Mouse (Mus musculus): ENCODE data around the gene Gdap1l1.
"Not testable (repeated sequence)": the region's sequence is repeated elsewhere in the genome, so short reads cannot be mapped to it uniquely, and the experiment has no call there.

The Gdap1l1 gene
- long read RNA-seq, experiment 1, partial matches to known transcripts: 1 of 8 reads
- long read RNA-seq, experiment 1, other reads (novel, unspliced or antisense): 0 of 8 reads
- long read RNA-seq, experiment 2, partial matches to known transcripts: 7 of 12 reads
- long read RNA-seq, experiment 2, other reads (novel, unspliced or antisense): 0 of 12 reads

DNA sequence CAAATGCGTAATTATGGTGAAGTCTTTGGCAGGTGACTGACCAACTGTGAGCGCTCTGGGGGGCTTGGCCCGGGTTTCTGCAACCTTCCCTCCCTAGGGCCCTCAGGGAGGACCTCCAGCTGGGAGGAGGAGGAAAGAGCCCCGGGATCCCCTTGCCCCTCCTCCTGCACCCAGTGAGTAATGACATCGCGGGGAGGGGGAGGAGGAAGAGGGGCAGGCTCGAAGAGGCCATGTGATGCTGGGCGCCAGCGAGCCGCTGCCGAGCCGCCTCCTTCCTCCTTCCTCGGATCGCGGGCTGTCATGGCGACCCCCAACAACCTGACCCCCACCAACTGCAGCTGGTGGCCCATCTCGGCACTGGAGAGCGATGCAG lies at the start of gene Gdap1l1:
Gene Gdap1l1 (plus strand): TSS at position 231 of the 373 bp plus-strand sequence.
- intact Hi-C loops (cut with DNase I): no loop called here

DNA sequence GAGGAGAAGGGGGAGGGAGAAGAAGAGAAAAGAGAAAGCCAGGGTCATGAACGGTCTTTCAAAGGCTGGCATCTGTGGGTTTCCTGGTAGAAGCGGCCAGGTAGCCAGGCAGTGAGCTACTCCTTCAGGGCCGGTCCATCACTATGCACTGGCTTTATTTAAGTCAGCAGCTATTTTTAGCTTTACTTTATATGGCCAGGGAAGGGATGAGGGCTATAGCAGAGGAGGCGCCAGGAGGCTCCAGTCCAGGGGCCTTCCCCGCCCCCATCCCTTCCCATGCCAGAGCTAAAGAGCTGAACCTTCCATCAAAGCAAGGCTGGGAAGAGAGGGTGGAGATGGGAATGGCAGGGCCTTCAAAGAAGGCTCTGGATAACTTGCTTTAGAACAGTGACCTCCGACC lies 45.8 kb upstream of the Gdap1l1 start:
- intact Hi-C loops (cut with DNase I): no loop called here

DNA sequence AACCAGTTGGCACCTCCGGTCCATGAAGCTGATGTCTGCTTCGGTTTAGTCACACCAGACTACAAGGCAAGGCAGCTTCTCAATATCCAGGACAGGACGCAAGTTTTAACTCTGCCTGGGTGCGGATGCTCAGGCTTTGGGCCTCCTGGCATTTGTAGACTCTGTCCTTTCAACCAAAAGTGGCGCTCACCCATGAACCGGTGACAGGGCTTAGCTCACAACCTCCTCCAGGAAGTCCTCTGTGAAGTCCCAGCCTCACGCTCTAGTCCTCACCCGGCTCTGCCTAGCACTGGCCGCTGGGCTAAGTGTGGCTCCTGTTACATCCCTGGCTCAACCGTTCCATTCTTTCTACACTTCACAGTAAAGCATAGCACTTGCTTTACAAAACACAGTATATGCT lies 45.0 kb upstream of the Gdap1l1 start:
- intact Hi-C loops (cut with DNase I): no loop called here

DNA sequence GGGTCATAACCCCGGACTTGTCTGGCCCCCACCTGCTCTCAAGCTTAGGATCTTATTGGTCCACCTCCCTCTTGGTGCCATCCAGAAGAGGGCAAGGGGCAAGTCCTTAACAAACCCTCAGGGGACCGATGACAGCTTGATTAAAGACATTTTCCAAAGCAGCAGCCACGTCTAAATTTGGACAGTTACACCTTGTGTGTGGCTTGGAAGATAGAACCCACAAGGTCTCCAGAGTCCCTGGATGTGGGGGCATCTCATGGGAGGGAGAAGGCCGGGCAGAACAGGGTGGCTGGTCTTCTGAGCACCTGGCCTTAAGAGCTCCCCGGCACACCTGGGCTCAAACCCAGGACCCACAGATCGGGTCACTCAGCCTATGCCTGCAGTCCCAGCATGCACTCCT lies 44.3 kb upstream of the Gdap1l1 start:
- intact Hi-C loops (cut with DNase I): no loop called here

DNA sequence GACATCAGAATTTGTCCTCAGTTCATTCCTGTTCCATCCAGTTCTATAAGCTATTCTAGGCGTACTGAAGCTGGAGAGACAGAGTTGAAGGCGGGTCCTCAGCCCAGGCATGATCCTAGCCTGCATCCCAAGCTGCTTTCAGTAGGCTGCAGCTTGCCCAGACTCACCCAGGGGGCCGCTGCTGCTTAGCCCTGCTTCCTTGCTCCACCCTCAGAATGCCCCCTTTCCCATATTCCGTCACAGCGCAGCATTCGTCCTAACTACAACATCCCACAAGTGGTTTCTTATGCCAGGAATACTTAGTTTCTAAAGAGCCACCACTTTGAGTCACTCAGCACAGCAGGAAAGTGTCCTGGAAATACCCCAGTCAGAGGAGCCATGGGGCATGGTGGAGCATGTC lies 43.3 kb upstream of the Gdap1l1 start:
- intact Hi-C loops (cut with DNase I): no loop called here

DNA sequence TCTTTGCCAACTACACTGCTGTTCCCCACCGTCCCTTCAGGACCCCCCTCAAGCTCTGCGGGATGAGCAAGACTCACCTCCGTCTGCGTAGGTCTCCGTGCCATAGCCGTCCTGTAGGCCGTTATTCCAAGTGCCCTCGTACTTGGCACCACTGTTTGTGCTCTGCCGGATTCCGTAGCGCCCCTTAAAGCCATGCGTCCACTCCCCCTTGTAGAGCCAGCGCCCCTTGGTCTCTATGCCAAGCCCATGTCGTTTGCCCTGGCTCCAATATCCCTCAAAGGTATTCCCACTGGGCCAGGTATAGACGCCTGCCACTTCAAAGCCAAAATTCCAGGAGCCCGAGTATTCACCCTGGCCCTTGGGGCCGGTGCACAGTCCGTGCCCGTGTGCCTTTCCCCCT lies 41.2 kb upstream of the Gdap1l1 start:
- intact Hi-C loops (cut with DNase I): no loop called here

DNA sequence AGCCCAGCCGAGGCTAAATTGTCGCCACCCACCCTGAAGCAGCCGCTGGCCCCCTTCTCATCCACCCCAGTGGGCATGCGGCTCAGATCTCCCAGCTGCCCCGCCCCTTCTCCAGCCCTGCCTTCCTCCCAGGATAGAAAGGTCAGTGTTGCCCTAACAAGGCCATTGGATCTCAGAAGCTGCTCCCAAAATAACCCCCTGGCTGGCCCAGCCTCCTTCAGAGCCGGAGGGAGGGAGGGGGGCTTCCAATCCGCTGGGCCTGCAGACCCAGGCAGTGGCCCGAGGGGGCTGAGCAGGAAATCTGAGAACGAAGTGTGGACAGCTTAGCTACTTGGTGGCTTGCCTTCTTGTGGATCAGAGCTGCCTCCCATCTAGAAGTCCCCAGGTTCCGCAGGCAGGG lies 40.4 kb upstream of the Gdap1l1 start, which contains the start of gene Jph2:
Gene Jph2 (minus strand): TSS at position 89 of the 400 bp plus-strand sequence.
- intact Hi-C loops (cut with DNase I): no loop called here

DNA sequence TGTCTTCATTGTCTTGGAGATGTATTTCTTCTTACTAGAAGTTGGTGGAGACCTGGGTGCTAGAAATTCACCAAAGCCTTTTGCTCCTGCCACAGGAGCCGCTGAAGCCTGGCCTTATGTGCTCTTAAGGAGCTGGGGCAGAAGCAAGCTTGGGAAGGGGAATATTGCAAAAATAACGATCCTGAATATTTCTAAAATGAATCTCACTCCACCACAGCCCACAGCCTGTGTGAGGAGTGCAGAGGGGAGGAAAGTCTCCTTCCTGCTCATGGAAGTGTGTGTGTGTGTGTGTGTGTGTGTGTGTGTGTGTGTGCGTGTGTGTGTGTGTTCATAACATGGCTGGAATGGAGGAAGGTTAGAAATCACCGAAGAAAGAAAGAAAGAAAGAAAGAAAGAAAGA lies 39.5 kb upstream of the Gdap1l1 start:
- intact Hi-C loops (cut with DNase I): no loop called here

DNA sequence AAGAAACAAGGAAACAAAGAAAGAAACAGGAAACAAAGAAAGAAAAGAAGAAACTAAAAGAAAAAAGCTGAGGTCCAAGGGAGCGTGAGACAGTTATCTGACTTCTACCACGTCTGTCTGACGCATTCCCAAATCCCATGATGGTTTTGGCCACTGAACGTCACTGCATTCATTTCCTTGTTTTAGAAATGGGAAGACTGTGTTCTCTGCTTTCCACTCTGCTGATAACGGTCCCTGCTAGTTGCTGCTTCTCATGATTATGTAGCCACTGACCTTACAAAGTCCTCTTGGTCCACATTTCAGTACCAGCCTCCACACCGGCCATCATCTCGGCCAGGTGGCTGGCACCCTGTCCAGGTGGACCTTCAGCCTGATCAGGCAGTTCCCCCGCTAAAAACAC lies 39.1 kb upstream of the Gdap1l1 start:
- intact Hi-C loops (cut with DNase I): no loop called here

DNA sequence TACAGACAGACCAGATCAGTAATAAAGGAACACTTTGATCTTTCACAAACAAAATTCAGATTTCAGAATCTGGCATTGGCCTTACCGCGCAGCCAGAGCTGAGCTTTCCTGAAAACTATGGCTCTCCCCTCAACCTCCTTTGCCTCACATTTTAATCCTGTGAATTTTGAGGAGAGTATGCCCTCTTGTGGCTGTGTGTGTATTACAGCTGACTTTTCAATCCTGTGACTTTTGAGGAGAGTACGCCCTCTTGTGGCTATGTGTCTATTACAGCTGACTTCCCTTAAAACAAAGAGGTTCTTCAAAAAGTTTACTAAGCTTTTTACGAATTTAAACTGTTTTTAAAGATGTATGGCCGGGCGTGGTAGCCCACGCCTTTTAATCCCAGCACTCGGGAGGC lies 37.1 kb upstream of the Gdap1l1 start:
- intact Hi-C loops (cut with DNase I): loop anchor here (1.0 to 5.0 kb wide), 2 partner anchors 61 to 299 kb away; no protein-coding TSS in a partner anchor

DNA sequence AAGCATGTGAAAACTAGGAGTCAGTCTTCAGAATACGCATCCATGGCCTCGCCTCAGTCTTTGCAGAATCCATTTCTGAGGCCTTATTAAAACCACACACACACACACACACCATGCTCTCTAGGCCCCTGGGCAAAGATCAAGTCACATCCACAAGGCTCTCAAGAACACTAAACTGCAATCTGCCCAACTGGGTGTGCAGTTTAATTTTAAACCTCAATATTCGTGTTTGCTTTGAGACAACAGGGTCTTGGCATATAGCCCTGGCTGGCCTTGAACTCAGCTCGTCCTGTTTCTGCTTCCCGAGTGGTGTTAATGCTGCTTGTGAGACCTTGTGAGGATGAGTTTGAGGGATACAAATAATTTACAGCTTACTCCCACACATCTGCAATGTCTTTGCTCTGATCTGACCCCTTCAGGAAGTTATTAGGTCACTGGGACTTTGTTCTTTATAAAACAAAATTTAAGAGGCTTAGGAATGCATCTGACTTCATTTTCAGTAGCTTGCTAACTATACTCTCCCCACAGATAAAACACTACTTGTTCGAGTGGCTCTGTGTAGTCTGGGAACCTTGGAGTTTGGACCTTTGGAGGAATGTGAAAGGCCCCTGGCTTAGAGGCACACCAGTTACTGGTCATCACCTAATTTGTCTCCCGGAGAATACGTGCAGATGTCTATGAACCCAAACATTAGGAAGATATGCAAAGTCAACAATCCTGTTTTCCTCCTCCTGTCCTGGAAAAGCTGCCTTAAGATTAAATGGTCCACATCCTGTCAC lies 34.0 kb upstream of the Gdap1l1 start:
- intact Hi-C loops (cut with DNase I): loop anchor here (5.0 kb wide), 1 partner anchor 302 kb away; no protein-coding TSS in a partner anchor

DNA sequence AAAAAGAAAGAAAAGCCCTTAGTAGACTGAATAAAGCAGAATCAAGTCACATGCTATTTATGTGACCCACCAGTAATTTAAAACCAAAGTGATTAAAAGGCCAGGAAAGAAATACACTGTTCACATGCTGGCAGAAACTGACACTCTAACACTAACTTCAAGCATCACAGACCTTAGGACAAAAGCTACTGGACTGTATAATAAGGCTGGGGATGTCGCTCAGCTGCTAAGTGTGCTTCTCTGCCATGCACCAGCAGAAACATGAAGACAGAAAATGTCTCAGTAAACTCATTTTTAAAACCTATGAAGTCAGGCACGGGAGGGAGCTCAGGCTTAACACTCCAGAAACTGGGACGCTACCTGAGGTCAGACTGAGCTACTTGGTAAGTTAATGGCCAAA lies 28.1 kb upstream of the Gdap1l1 start:
- intact Hi-C loops (cut with DNase I): no loop called here

DNA sequence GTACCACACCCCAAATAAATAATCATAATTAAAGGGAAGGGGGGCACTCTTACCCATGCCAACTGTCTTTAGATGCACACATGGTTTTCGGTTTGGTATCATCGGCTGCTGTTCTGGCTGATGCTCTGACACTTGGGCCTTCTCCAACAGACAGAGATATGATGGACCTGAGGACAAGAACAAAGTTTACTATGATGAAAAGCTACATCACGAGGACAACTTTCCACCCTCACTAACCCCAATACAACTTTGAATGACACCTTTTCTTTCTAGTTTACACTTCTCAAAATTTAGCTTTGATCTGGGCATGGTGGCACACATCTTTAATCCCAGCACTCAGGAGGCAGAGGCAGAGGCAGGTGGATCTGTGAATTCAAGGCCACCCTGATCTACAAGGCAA lies 26.9 kb upstream of the Gdap1l1 start:
- intact Hi-C loops (cut with DNase I): not testable (repeated sequence)

DNA sequence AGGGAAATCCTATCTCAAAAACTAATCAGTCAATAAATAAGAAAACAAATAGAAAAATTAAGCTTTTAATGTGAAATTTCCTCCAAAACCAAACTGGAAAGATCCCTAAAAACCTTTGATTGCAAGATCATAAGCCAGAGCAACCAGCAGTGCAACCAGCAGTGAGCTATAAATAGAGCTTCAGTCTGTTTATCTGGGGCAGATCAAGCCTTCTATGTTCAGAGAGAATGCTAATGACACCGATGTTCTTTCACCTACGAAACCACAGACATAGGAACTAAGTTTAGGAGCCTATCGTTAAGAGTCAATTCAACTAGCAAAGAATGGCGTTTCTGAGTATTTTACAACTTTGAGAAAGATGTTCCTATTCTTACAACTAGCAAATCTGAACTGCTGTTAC lies 26.4 kb upstream of the Gdap1l1 start:
- intact Hi-C loops (cut with DNase I): no loop called here

DNA sequence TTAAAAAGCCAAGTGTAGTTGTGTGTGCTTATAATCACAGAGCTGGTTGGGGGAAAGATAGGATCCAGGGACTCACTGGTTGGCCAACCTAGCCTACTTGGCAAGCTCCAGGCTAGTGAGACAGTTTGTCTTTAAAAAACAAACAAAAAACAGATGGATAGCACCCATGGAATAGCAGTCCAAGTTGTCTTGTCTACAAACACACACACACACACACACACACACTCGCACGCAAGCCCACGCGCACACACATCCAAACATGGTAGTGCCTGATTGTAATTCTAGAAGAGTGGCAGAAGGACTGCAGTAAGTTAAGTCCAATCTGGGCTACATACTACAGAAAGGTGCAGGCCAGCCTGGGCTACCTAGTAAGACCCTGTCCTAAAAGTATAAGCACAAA lies 25.9 kb upstream of the Gdap1l1 start:
- intact Hi-C loops (cut with DNase I): no loop called here

DNA sequence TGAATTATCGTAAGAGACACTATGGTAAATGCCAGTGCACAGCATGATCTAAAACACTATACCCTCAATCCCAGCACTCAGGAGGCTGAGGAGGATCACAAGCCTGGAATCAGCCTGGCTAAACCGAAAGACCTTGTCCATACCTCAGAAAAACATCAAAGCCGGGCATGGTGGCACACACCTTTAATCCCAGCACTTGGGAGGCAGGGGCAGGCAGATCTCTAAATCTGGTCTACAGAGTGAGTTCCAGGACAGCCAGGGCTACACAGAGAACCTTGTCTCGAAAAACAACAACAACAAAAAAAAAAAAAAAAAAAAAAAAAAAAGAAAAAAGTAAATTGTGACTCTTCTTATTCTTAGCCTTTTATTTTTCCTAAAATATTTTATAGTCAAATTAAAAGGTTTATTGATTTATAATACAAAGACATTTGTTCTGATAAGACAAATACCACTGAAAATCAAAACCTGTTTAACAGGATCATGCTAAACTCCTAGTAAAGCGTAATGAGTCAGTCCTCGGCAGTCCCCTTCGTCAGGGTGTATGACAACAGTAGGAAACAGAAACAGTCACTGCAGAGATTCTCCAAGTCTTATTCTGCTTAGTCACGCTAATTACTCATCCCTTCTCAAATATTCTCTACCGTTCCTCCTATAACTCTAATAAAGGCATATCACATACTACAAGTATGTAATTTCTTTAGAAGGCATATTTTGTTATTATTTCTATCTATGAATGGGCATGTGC lies 25.3 kb upstream of the Gdap1l1 start:
- intact Hi-C loops (cut with DNase I): no loop called here

DNA sequence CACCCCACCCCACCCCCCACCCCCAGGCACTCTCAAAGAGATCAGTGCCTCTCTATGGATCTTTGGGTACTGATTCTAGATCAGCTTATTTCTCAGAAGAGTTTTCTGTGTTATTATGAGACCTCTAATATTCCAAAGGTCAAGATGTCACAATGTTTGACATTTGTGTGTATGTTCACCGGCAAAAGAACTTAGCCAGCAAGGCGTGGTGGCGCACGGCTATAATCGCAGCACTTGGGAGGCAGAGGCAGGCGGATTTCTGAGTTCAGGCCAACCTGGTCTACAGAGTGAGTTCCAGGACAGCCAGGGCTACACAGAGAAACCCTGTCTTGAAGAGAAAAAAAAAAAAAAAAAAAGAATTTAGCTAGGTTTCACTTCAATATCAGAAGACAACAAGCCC lies 21.2 kb upstream of the Gdap1l1 start:
- intact Hi-C loops (cut with DNase I): no loop called here

DNA sequence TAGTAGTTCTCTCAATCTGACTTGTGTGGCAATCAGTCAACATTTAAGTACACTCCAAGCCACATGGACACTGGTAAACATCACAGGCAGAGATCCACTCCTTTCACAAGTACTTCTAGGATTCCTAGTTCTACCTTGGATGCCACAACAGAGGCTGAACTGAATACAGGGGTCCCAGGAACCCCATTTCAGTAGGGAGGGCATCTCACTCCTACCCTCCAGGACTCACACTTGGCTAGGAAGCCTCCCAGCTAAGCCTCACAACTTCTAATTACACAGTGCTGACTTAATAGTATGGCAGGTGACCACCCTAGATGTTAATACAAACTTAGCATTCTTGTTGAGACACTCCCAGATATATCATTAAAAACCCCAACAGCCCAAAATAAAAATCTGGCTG lies 20.4 kb upstream of the Gdap1l1 start:
- intact Hi-C loops (cut with DNase I): no loop called here

DNA sequence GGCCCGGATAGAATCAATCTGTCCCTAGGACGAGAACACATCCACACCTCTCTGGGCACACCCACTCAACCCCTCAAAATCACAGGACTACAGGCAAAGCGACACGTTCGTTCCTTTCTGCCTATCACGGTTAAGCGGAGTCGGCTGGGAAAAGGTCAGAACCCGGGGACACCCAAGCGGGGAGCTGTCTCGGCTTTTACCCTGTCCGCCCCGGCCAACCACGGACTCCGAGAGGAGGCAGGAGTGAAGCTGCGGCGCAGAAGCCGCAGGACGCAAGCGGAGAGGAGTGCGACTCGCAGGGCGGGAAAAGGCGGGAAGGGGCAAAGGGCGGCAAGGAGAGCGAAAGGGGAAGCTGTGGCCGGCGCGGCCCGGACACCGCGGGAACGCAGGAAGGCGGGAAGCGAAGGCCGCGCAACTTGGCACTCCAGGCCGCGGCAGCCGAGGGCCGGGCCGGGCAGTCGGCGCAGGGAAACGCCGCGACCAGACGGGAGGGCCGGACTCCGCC lies 19.4 kb upstream of the Gdap1l1 start:
- intact Hi-C loops (cut with DNase I): no loop called here

DNA sequence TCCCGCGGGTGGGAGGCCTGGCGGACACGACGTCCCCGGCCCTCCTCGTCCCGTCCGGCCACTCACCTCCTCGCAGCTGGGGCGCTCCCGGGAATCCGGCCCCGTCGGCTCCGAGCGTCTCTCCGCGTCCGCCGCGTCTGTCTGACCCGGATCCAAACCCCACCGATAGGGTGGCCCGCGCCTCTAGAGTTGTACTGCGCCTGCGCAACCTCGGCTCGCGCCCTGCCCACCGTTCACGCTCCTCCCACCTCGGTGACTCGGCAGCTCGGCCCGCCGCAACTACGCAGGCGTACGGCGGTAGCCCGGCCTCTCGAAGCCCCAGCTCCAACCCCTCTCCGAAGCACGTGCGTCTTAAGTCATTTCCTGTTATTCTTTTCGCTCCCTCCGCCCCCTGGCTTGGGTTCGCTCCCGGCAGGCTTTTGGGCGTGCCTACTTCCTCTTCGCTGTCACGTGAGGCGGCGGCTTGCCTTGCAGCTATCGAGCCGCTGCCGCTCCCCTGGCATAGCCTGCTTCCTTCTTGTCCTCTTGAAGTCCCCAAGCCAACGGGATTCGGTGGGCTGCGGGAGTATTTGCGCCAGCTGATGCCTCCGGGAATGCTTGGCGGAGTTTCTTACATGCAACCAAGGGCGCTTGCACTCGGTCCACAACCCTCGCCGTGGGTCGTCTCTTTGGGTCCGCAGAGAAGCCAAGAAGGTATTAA lies 18.8 kb upstream of the Gdap1l1 start:
- intact Hi-C loops (cut with DNase I): loop anchor here (5.0 kb wide), 1 partner anchor 48 kb away; no protein-coding TSS in a partner anchor

DNA sequence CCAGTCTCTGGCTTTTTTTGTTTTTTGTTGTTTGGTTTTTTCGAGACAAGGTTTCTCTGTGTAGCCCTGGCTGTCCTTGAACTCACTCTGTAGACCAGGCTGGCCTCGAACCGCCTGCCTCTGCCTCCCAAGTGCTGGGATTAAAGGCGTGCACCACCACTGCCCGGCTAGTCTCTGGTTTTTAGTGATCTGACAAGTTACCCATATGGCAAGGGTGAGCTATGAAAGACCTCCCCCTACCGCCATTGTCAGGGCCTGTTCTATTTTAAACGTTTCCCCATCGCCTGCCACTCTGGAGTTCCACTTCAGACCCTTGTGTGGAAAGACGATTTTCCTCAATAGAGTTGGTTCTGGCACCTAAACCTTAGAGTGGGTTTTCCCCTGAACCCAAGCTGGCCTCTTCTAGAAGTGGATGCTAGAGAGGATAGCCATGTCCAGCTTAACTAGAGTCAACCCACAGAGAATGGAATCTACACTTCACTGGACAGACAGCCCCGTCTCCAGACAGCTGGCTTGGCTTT lies 17.9 kb upstream of the Gdap1l1 start:
- intact Hi-C loops (cut with DNase I): loop anchor here (5.0 kb wide), 1 partner anchor 47 kb away; no protein-coding TSS in a partner anchor

All from adrenal gland (tissue).